Mouse (Mus musculus) G1E (cell line): ENCODE data around the gene Jade2. TPM values are rescaled to one million over a fixed set of nuclear protein-coding genes. Genes with fewer than 3 reads are reported as not detected.

Experiments used
- ATAC-seq: 2 replicates; pipeline ENCODE4 v1.8.0; 2016; ENCODE audit warnings: mild to moderate bottlenecking; ENCODE audit not compliant: insufficient number of reproducible peaks, poor library complexity, low FRiP score, severe bottlenecking; ENCODE audit errors: extremely low read depth
- DNase-seq: peaks from one replicate; pipeline ENCODE4 v3.0.0; 2012; ENCODE audit warnings: low spot score
- H3K27me3 ChIP-seq: 2 replicates; pipeline ENCODE4 v1.6.1; 2012; ENCODE audit warnings: mild to moderate bottlenecking, low read length, inconsistent platforms; ENCODE audit not compliant: insufficient read depth
- H3K36me3 ChIP-seq: replicated peaks from 2 replicates; pipeline ENCODE3; 2012; ENCODE audit warnings: mild to moderate bottlenecking, inconsistent platforms
- H3K4me1 ChIP-seq: 2 replicates; pipeline ENCODE4 v1.6.1; 2012; ENCODE audit warnings: low read depth, low read length, inconsistent platforms, mixed read lengths; ENCODE audit not compliant: insufficient read depth
- H3K4me3 ChIP-seq: 2 replicates; pipeline ENCODE4 v1.5.1; 2012; ENCODE audit warnings: low read depth, mild to moderate bottlenecking, inconsistent platforms, low read length, moderate library complexity, mixed read lengths
- H3K9me3 ChIP-seq: replicated peaks from 2 replicates; pipeline ENCODE4 v1.6.1; 2012; ENCODE audit warnings: inconsistent platforms
- CTCF ChIP-seq: IDR thresholded peaks from 2 replicates; pipeline ENCODE4 v1.5.1; 2012; ENCODE audit warnings: low read depth, low read length, inconsistent platforms, mixed read lengths
- GATA1 ChIP-seq: IDR thresholded peaks from 2 replicates; pipeline ENCODE4 v1.6.1; 2012; ENCODE audit warnings: borderline replicate concordance, low read length, inconsistent platforms, mixed read lengths
- GATA2 ChIP-seq: IDR thresholded peaks from 2 replicates; pipeline ENCODE4 v1.6.1; 2012; ENCODE audit warnings: low read depth, low read length, inconsistent platforms, borderline replicate concordance
- POLR2AphosphoS5 ChIP-seq: IDR thresholded peaks from 2 replicates; pipeline ENCODE4 v1.6.1; 2012; ENCODE audit warnings: low read depth, low read length, inconsistent platforms; ENCODE audit not compliant: insufficient replicate concordance
- TAL1 ChIP-seq: conservative IDR thresholded peaks from 2 replicates; pipeline ENCODE4 v1.6.1; 2012; ENCODE audit warnings: low read depth, low read length, inconsistent platforms, mixed read lengths
- polyA plus RNA-seq: library from polyadenylated mRNA; stranded (reverse); fragments of >175 nt; gene quantifications from 2 replicates; pipeline ENCODE4 v1.2.3, GENCODE M21; 2012
- total RNA-seq, 2 experiments: library from RNA; stranded (forward) in 1 of 2; stranded (reverse) in 1 of 2; fragments of 200-1000 nt in 1 of 2; fragments of >200 nt in 1 of 2; fragmentation: Nextera tagmentation in 1 of 2; gene quantifications; 2 replicates each; pipeline ENCODE4 v1.2.3; 2014 to 2017

Gene Jade2
- total RNA-seq (2014; fragmentation: Nextera tagmentation): 8.4 and 8.8 TPM in 2 replicates
- 6.9 and 7.0 TPM in 2 replicates for total RNA-seq (2017)
- 12.9 and 13.7 TPM in 2 replicates for polyA plus RNA-seq

DNA sequence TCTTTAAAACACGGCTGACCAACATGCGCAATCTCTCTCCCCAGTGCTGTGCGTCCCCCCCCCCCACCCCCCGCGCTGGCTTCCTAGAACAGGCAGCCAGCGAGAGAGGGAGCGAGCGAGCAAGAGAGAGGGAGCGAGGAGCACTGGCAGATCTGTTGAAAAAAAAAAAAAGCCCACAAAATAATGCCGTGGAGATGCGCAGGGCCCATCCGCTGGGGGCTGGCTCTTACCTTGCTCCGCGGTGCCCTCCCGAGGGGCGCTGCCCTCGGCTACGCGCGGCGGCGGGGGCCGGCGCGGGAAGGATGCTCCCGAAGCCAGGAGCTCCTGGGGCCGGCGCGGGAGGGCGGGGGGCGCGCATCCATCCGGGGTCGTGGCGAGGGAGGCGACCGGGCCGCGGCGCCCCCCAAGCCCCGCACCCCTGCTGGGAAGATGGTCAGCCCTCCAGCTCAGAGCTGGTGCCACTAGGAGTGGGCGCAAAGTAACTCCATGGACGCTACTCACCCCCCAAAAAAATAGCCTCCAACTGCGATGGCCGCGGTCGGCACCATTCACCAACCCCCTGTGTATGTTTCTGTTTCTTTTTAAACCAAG is at the start of gene Jade2:
Gene Jade2, minus strand, starts transcription at position 573 of the 591 bp plus-strand sequence.
- Histone ChIP-seq H3K36me3 (peaks cover 17% of the 10 kb centered on the region), H3K4me3 (peak within 1 kb of the TSS; percentile 81), H3K27me3 (peaks cover 23% of the 10 kb centered on the region), H3K9me3 (no peaks in the 10 kb centered on the region), H3K4me1 (peaks cover 37% of the 10 kb centered on the region)
- TF ChIP-seq POLR2AphosphoS5: no peak
- no peak for TF ChIP-seq CTCF
- TF ChIP-seq GATA2: no peak
- TF ChIP-seq GATA1: no peak
- no peak for TF ChIP-seq TAL1
- ATAC-seq: peak; percentile 28
- DNase-seq: peak; percentile 76

DNA sequence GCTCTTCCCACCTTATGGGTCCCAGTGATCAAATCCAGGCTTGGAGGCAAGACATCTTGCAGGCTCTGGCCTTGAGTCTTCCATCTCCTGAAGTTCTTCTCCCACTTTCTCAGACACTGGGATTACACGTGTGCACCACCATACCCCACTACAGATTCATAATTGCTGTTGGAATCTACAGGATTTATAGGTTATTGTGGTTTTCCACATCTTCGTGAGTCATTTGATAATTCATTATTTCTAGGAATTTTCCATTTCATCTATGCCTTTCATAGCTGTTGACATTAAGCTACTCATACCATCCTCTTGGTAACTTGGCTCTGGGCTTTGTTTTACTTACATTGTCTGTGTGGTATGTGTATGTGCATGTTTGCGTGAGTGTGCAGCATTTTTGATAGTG is 46.8 kb upstream of the Jade2 start:
- H3K27me3 ChIP-seq: peaks cover 17% of the 10 kb centered on the region
- no peak for ATAC-seq
- no peaks in the 10 kb centered on the region for H3K36me3 ChIP-seq
- no peaks in the 10 kb centered on the region for H3K4me1 ChIP-seq
- TF ChIP-seq TAL1 (no peak), GATA1 (no peak), CTCF (no peak), POLR2AphosphoS5 (no peak), GATA2 (no peak)
- H3K9me3 ChIP-seq: no peaks in the 10 kb centered on the region
- DNase-seq: no peak
- H3K4me3 ChIP-seq: no peak overlapping the region

GRCm38 (mm10) chr11:51899691-51900090 is 42.2 kb upstream of the Jade2 start:
- H3K4me3 ChIP-seq: no peak overlapping the region
- no peaks in the 10 kb centered on the region for H3K4me1 ChIP-seq
- ATAC-seq (no peak), DNase-seq (no peak)
- H3K27me3 ChIP-seq: peaks cover 23% of the 10 kb centered on the region
- H3K9me3 ChIP-seq: no peaks in the 10 kb centered on the region
- TF ChIP-seq POLR2AphosphoS5 (no peak), CTCF (no peak), GATA1 (no peak), TAL1 (no peak), GATA2 (no peak)
- no peaks in the 10 kb centered on the region for H3K36me3 ChIP-seq

DNA sequence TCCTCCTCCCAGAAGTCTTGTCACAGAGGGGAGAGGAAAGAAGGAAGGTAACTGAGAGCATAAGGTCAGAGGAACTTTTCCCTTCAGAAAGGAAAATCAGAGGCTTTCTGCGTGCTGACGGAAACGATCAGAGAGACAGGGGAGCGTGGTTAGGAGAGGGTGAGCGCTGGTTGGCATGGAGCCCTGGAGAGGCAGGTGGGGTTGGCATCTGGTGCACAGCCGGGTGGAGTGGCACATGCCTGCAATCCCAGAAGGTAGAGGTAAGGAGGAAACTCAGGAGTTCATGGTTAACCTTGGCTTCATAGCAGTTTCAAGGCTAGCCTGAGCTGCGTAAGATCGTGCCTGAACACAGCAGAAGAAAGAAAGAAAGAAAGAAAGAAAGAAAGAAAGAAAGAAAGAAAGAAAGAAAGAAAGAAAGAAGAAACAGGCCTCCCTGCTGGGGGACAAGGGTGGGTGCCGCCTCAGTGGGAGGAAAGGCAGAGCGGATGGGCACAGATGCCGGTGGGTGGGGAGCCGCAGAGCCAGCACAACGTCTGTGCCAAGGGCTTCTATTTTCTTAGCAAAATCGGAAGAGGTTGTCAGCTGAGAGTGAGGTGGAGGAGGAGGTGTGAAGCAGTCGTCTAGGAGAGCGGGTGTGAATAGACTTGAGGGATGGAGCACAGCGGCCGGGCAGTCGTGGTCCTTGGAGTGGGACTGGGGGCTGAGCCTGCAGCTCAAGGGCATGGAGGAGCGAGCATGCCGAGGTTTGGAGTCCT is 41.0 kb upstream of the Jade2 start:
- ATAC-seq (no peak), DNase-seq (no peak)
- no peaks in the 10 kb centered on the region for H3K9me3 ChIP-seq
- H3K4me1 ChIP-seq: no peaks in the 10 kb centered on the region
- no peaks in the 10 kb centered on the region for H3K36me3 ChIP-seq
- TF ChIP-seq TAL1 (no peak), GATA1 (no peak), GATA2 (no peak), POLR2AphosphoS5 (no peak), CTCF (no peak)
- H3K27me3 ChIP-seq: peaks cover 23% of the 10 kb centered on the region
- no peak overlapping the region for H3K4me3 ChIP-seq

DNA sequence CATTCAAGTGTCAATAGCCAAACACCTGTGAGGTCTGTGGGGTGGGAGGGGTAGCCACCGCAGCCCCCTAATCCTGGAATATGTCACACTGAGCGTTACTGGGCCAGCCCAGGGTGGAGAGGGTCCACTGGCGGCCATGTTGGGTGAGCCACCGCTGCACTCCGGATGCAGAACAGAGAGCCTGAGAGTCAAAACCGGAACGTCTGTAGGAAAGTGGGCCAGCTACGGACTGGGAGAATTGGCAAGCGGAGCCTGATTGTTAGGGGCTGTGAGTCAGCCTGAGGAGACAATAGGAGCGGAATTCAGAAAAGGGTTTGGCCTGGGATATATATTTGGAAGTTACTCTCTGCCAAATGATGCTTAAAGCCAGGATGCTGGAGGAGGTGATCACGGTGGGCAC is 39.9 kb upstream of the Jade2 start:
- no peak overlapping the region for H3K4me3 ChIP-seq
- ATAC-seq: no peak

GRCm38 (mm10) chr11:51896012-51896411 is 38.6 kb upstream of the Jade2 start:
- H3K4me1 ChIP-seq: no peaks in the 10 kb centered on the region
- no peak overlapping the region for H3K4me3 ChIP-seq
- ATAC-seq: no peak
- DNase-seq: no peak
- no peaks in the 10 kb centered on the region for H3K9me3 ChIP-seq
- TF ChIP-seq POLR2AphosphoS5 (no peak), GATA1 (no peak), GATA2 (no peak), TAL1 (no peak), CTCF (no peak)
- no peaks in the 10 kb centered on the region for H3K36me3 ChIP-seq
- peaks cover 17% of the 10 kb centered on the region; the same call in 1 of the 2 replicates for H3K27me3 ChIP-seq

More for the DNA sequence above, 39.9 kb upstream of the Jade2 start:
- no peak for TF ChIP-seq GATA1
- TF ChIP-seq CTCF: no peak
- TF ChIP-seq TAL1: no peak
- TF ChIP-seq POLR2AphosphoS5: no peak
- TF ChIP-seq GATA2: no peak
- no peak for DNase-seq
- Histone ChIP-seq H3K9me3 (no peaks in the 10 kb centered on the region), H3K27me3 (peaks cover 17% of the 10 kb centered on the region; the same call in 1 of the 2 replicates), H3K36me3 (no peaks in the 10 kb centered on the region), H3K4me1 (no peaks in the 10 kb centered on the region)
